Mouse (Mus musculus): Measurements from ENCODE around the gene Zdhhc13. TPM values are rescaled to one million over a fixed set of nuclear protein-coding genes. Genes with fewer than 3 reads are reported as not detected.
A peak's percentile ranks its signal among the peaks of the same experiment; 100 is the strongest.

Zdhhc13 gene
- polyA plus RNA-seq (2015; fragmentation: Nextera tagmentation; extraction: Ambion mirVana) = 34.4 and 34.5 TPM in 2 replicates

GRCm38 (mm10) chr7:48788851-48789572 is at the start of gene Zdhhc13:
Gene Zdhhc13 (plus strand): TSS chr7:48789003.
- Histone ChIP-seq H3K9ac (peak within 1 kb of the TSS; percentile 68), H3K27ac (peak within 1 kb of the TSS; percentile 91), H3K36me3 (no peaks in the 10 kb centered on the region), H3K4me3 (replicated peaks) (peak within 1 kb of the TSS; percentile 90), H3K4me2 (peak within 1 kb of the TSS; percentile 74), H3K9me3 (no peaks in the 10 kb centered on the region), H3K27me3 (replicated peaks) (no peaks in the 10 kb centered on the region), H3K4me1 (peaks cover 13% of the 10 kb centered on the region; the same call in 1 of the 2 replicates)
- WGBS = under 1% methylated on average over 57 of the region's 57 CpGs
- ATAC-seq (ENCODE audit: insufficient read depth, low FRiP score, low read depth) = peak; percentile 100

GRCm38 (mm10) chr7:48749298-48750163 is 39.3 kb upstream of the Zdhhc13 start:
- H3K27ac ChIP-seq = peak overlapping the region; percentile 38; the same call in 1 of the 2 replicates
- peak; percentile 83 for ATAC-seq (ENCODE audit: insufficient read depth, low FRiP score, low read depth)
- 0 out of 2 replicates have a peak overlapping the region, but pooled peaks have one; percentile 16 for H3K9ac ChIP-seq

GRCm38 (mm10) chr7:48750164-48750809 is 38.5 kb upstream of the Zdhhc13 start:
- Histone ChIP-seq H3K4me3 (replicated peaks) (peak overlapping the region; percentile 42; the same call in 1 of the 2 replicates), H3K9ac (no peak overlapping the region), H3K4me2 (peak overlapping the region; percentile 87), H3K27me3 (replicated peaks) (no peaks in the 10 kb centered on the region), H3K27ac (no peak overlapping the region), H3K4me1 (no peaks in the 10 kb centered on the region), H3K9me3 (no peaks in the 10 kb centered on the region), H3K36me3 (no peaks in the 10 kb centered on the region)
- peak; percentile 71 for ATAC-seq (ENCODE audit: insufficient read depth, low FRiP score, low read depth)
- WGBS = 54% methylated on average over 8 of the region's 8 CpGs

More at GRCm38 (mm10) chr7:48749298-48750163, 39.3 kb upstream of the Zdhhc13 start:
- H3K27me3 ChIP-seq (replicated peaks) = no peaks in the 10 kb centered on the region
- no peaks in the 10 kb centered on the region for H3K9me3 ChIP-seq
- no peaks in the 10 kb centered on the region for H3K36me3 ChIP-seq
- no peaks in the 10 kb centered on the region for H3K4me1 ChIP-seq
- peak overlapping the region; percentile 87 for H3K4me2 ChIP-seq
- peak overlapping the region; percentile 42 for H3K4me3 ChIP-seq (replicated peaks)
- WGBS = 1% methylated on average over 24 of the region's 24 CpGs

- H3K4me1 ChIP-seq = no peaks in the 10 kb centered on the region
- H3K27ac ChIP-seq = no peak overlapping the region
- H3K4me3 ChIP-seq (replicated peaks) = no peak overlapping the region
- no peak for ATAC-seq (ENCODE audit: insufficient read depth, low FRiP score, low read depth)
- no peak overlapping the region for H3K4me2 ChIP-seq
- no peaks in the 10 kb centered on the region for H3K36me3 ChIP-seq
- no peaks in the 10 kb centered on the region for H3K9me3 ChIP-seq
- no peaks in the 10 kb centered on the region for H3K27me3 ChIP-seq (replicated peaks)
- WGBS = 83% methylated on average over 5 of the region's 5 CpGs
- H3K9ac ChIP-seq = no peak overlapping the region
Observed at GRCm38 (mm10) chr7:48751222-48751621, 37.6 kb upstream of the Zdhhc13 start.

GRCm38 (mm10) chr7:48754415-48754974 is 34.3 kb upstream of the Zdhhc13 start:
- no peaks in the 10 kb centered on the region for H3K9me3 ChIP-seq
- ATAC-seq (ENCODE audit: insufficient read depth, low FRiP score, low read depth) = no peak
- H3K4me2 ChIP-seq = no peak overlapping the region
- H3K4me1 ChIP-seq = no peaks in the 10 kb centered on the region
- H3K27ac ChIP-seq = no peak overlapping the region
- H3K4me3 ChIP-seq (replicated peaks) = no peak overlapping the region
- H3K9ac ChIP-seq = no peak overlapping the region
- no peaks in the 10 kb centered on the region for H3K27me3 ChIP-seq (replicated peaks)
- 72% methylated on average over 3 of the region's 3 CpGs for WGBS
- no peaks in the 10 kb centered on the region for H3K36me3 ChIP-seq

- no peaks in the 10 kb centered on the region for H3K27me3 ChIP-seq (replicated peaks)
- no peaks in the 10 kb centered on the region for H3K9me3 ChIP-seq
- H3K27ac ChIP-seq = no peak overlapping the region
- no peaks in the 10 kb centered on the region for H3K4me1 ChIP-seq
- no peak overlapping the region for H3K4me3 ChIP-seq (replicated peaks)
- no peak overlapping the region for H3K9ac ChIP-seq
- no peak for ATAC-seq (ENCODE audit: insufficient read depth, low FRiP score, low read depth)
- H3K4me2 ChIP-seq = no peak overlapping the region
- WGBS = 69% methylated on average over 3 of the region's 3 CpGs
- no peaks in the 10 kb centered on the region for H3K36me3 ChIP-seq
Observed at GRCm38 (mm10) chr7:48755825-48756224, 33.0 kb upstream of the Zdhhc13 start.

- Histone ChIP-seq H3K36me3 (no peaks in the 10 kb centered on the region), H3K9ac (no peak overlapping the region), H3K4me2 (no peak overlapping the region), H3K27me3 (replicated peaks) (no peaks in the 10 kb centered on the region), H3K27ac (no peak overlapping the region), H3K4me1 (no peaks in the 10 kb centered on the region), H3K4me3 (replicated peaks) (no peak overlapping the region), H3K9me3 (no peaks in the 10 kb centered on the region)
- no peak for ATAC-seq (ENCODE audit: insufficient read depth, low FRiP score, low read depth)
- WGBS = 94% methylated on average over 4 of the region's 4 CpGs
Observed at GRCm38 (mm10) chr7:48756306-48756931, 32.4 kb upstream of the Zdhhc13 start.

- no peak for ATAC-seq (ENCODE audit: insufficient read depth, low FRiP score, low read depth)
- H3K36me3 ChIP-seq = no peaks in the 10 kb centered on the region
- 73% methylated on average over 1 of the region's 1 CpGs for WGBS
- no peaks in the 10 kb centered on the region for H3K27me3 ChIP-seq (replicated peaks)
- H3K4me3 ChIP-seq (replicated peaks) = no peak overlapping the region
- no peak overlapping the region for H3K27ac ChIP-seq
- H3K4me1 ChIP-seq = no peaks in the 10 kb centered on the region
- no peaks in the 10 kb centered on the region for H3K9me3 ChIP-seq
- H3K9ac ChIP-seq = no peak overlapping the region
- H3K4me2 ChIP-seq = no peak overlapping the region
Observed at GRCm38 (mm10) chr7:48758083-48758482, 30.7 kb upstream of the Zdhhc13 start.

- Histone ChIP-seq H3K9ac (no peak overlapping the region), H3K27ac (no peak overlapping the region), H3K4me3 (replicated peaks) (no peak overlapping the region), H3K36me3 (no peaks in the 10 kb centered on the region), H3K9me3 (no peaks in the 10 kb centered on the region), H3K4me1 (no peaks in the 10 kb centered on the region), H3K4me2 (no peak overlapping the region), H3K27me3 (replicated peaks) (no peaks in the 10 kb centered on the region)
- 80% methylated on average over 1 of the region's 1 CpGs for WGBS
- ATAC-seq (ENCODE audit: insufficient read depth, low FRiP score, low read depth) = no peak
Observed at GRCm38 (mm10) chr7:48760789-48761188, 28.0 kb upstream of the Zdhhc13 start.

GRCm38 (mm10) chr7:48762289-48762688 is 26.5 kb upstream of the Zdhhc13 start:
- no peaks in the 10 kb centered on the region for H3K36me3 ChIP-seq
- H3K9me3 ChIP-seq = no peaks in the 10 kb centered on the region
- 36% methylated on average over 1 of the region's 1 CpGs for WGBS
- H3K4me2 ChIP-seq = no peak overlapping the region
- H3K4me3 ChIP-seq (replicated peaks) = no peak overlapping the region
- no peaks in the 10 kb centered on the region for H3K4me1 ChIP-seq
- H3K27me3 ChIP-seq (replicated peaks) = no peaks in the 10 kb centered on the region
- no peak for ATAC-seq (ENCODE audit: insufficient read depth, low FRiP score, low read depth)
- no peak overlapping the region for H3K9ac ChIP-seq
- H3K27ac ChIP-seq = no peak overlapping the region

- H3K9me3 ChIP-seq = no peaks in the 10 kb centered on the region
- ATAC-seq (ENCODE audit: insufficient read depth, low FRiP score, low read depth) = no peak
- H3K27me3 ChIP-seq (replicated peaks) = no peaks in the 10 kb centered on the region
- H3K4me3 ChIP-seq (replicated peaks) = no peak overlapping the region
- no peak overlapping the region for H3K4me2 ChIP-seq
- no peak overlapping the region for H3K27ac ChIP-seq
- 78% methylated on average over 3 of the region's 3 CpGs for WGBS
- H3K4me1 ChIP-seq = no peaks in the 10 kb centered on the region
- no peaks in the 10 kb centered on the region for H3K36me3 ChIP-seq
- H3K9ac ChIP-seq = no peak overlapping the region
Observed at GRCm38 (mm10) chr7:48762721-48763120, 26.1 kb upstream of the Zdhhc13 start.

All from stomach, embryonic 15.5 days (tissue).